Mouse (Mus musculus) left cerebral cortex, postnatal 25 days (tissue): ENCODE data around the gene Serf1. TPM values are rescaled to one million over a fixed set of nuclear protein-coding genes. Genes with fewer than 3 reads are reported as not detected.

Source experiments
- total RNA-seq, 2 experiments: library from RNA; stranded (reverse); gene quantifications; 2 replicates each; pipeline ENCODE4 v1.2.3; 2021

The Serf1 gene
- total RNA-seq, 2 experiments from 2014 or later: 25.2 to 28.5 TPM

Other genes starting within 250 kb of the Serf1 start
- gene Cartpt, start 206.9 kb upstream of the Serf1 start, total RNA-seq: 10 to 100 TPM; 32.4 to 41.1 TPM
- gene Mccc2, start 92.4 kb upstream of the Serf1 start, total RNA-seq: 10 to 100 TPM; 19.0 to 20.3 TPM
- 10 to 100 TPM; 45.5 to 49.4 TPM for gene Bdp1, start 3.9 kb upstream of the Serf1 start, total RNA-seq
- 10 to 100 TPM; 35.7 to 35.9 TPM for gene Smn1, start 16.8 kb downstream of the Serf1 start, total RNA-seq
- under 1 TPM; 0.28 to 0.39 TPM for gene Naip2, start 94.1 kb downstream of the Serf1 start, total RNA-seq
- gene Naip5, start 138.3 kb downstream of the Serf1 start, total RNA-seq: under 1 TPM; 0.39 to 0.46 TPM
- under 1 TPM; 0.09 to 0.11 TPM for gene Naip6, start 209.7 kb downstream of the Serf1 start, total RNA-seq